Mouse (Mus musculus) hindbrain, embryonic 15.5 days (tissue): ENCODE data around the gene Gm10251. TPM values are rescaled to one million over a fixed set of nuclear protein-coding genes. Genes with fewer than 3 reads are reported as not detected.
A peak's percentile ranks its signal among the peaks of the same experiment; 100 is the strongest.
"Not testable (repeated sequence)": the region's sequence is repeated elsewhere in the genome, so short reads cannot be mapped to it uniquely, and the experiment has no call there.

Experiments
- ATAC-seq: fragments of 200-750 bp; cut with Nextera tagmentation; 2 replicates; pipeline ENCODE4 v1.8.0; 2017; ENCODE audit warnings: low read depth, moderate number of reproducible peaks, moderate TSS enrichment; ENCODE audit not compliant: low FRiP score
- H3K27ac ChIP-seq: fragments of 300-500 bp; sonication (generic); replicated peaks from 2 replicates; pipeline ENCODE4 v1.5.1; 2015; ENCODE audit warnings: mild to moderate bottlenecking, inconsistent platforms
- H3K27me3 ChIP-seq: fragments of 300-500 bp; sonication (generic); 2 replicates; pipeline ENCODE4 v1.6.1; 2015; ENCODE audit warnings: control low read depth, inconsistent platforms
- H3K36me3 ChIP-seq: fragments of 300-500 bp; sonication (generic); 2 replicates; pipeline ENCODE4 v1.6.1; 2015; ENCODE audit warnings: control low read depth, inconsistent platforms
- H3K4me1 ChIP-seq: fragments of 300-500 bp; sonication (generic); replicated peaks from 2 replicates; pipeline ENCODE4 v1.6.1; 2015; ENCODE audit warnings: control low read depth, inconsistent platforms
- H3K4me2 ChIP-seq: fragments of 300-500 bp; sonication (generic); 2 replicates; pipeline ENCODE4 v1.6.1; 2015; ENCODE audit warnings: moderate library complexity, mild to moderate bottlenecking, inconsistent platforms
- H3K4me3 ChIP-seq: fragments of 300-500 bp; sonication (generic); 2 replicates; pipeline ENCODE4 v1.5.1; 2015; ENCODE audit warnings: mild to moderate bottlenecking, inconsistent platforms
- H3K9ac ChIP-seq: fragments of 300-500 bp; sonication (generic); 2 replicates; pipeline ENCODE4 v1.6.1; 2015; ENCODE audit warnings: inconsistent platforms
- H3K9me3 ChIP-seq: fragments of 300-500 bp; sonication (generic); 2 replicates; pipeline ENCODE4 v1.6.1; 2016; ENCODE audit warnings: control low read depth, inconsistent platforms
- WGBS: fragments of 180-500 bp; shearing (Covaris S2); methylation state at CpG from one replicate; pipeline ENCODE4 v1.1.7; 2015; 5-methylcytosine and 5-hydroxymethylcytosine counted together
- polyA plus RNA-seq: library from polyadenylated mRNA; unstranded; fragments of >200 nt; fragmentation: Nextera tagmentation; extraction: Ambion mirVana; gene quantifications from 2 replicates; pipeline ENCODE4 v1.2.1, GENCODE M21; 2015

Gene Gm10251
- polyA plus RNA-seq = not detected in 2 replicates

DNA sequence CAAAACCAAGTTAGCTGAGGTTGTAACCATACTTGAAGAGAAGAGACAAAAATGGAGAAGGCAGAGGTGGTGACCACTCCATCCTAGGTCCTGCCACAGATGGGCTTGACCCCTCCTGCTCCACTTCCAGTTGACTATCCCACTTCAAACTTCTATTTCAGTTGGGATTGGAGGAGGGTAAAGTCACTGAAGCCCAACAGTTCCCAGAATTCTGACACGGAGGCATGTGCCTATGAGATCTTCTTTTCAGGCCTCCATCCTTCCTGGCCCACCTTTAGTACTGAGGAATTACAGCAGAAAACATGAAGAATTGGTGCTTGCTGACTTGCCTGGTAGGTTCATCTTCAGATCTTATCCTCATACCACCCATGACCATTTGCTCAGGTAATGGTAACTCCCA is at the start of gene Gm10251:
TSS of gene Gm10251 (minus strand) at position 101 of the 400 bp plus-strand sequence.
- not testable (repeated sequence) for ATAC-seq, H3K9me3 ChIP-seq, H3K9ac ChIP-seq, H3K4me3 ChIP-seq, H3K4me2 ChIP-seq, H3K27ac ChIP-seq, H3K36me3 ChIP-seq, H3K27me3 ChIP-seq, H3K4me1 ChIP-seq
- WGBS = no CpG with 5 or more reads among the region's 1 CpGs

DNA sequence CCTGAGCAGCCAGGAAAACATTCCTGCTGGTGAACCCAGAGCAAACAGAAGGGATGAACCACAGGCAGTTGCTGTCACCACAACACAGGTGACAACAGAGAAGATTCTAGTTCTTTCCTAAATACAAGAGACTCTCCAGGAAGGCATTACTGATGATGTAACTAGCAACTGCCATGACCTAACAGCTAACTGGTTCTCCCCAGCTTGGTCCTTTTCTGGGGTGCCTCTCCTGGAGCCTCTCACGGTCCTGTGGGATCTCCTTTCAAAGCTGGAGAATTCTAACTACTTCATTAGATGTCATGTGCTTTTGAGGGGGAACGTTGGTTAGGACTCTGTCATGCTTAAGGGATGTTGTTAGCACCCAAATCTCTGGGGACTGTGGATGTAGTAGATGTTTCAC is 36.2 kb upstream of the Gm10251 start, which contains the start of gene Gm8050:
TSS of gene Gm8050 (minus strand) at position 101 of the 400 bp plus-strand sequence.
- not testable (repeated sequence) for H3K9me3 ChIP-seq, H3K27ac ChIP-seq, H3K4me1 ChIP-seq, ATAC-seq, H3K4me2 ChIP-seq, H3K9ac ChIP-seq, H3K27me3 ChIP-seq, H3K4me3 ChIP-seq, H3K36me3 ChIP-seq
- 71% methylated on average over 1 of the region's 2 CpGs for WGBS

DNA sequence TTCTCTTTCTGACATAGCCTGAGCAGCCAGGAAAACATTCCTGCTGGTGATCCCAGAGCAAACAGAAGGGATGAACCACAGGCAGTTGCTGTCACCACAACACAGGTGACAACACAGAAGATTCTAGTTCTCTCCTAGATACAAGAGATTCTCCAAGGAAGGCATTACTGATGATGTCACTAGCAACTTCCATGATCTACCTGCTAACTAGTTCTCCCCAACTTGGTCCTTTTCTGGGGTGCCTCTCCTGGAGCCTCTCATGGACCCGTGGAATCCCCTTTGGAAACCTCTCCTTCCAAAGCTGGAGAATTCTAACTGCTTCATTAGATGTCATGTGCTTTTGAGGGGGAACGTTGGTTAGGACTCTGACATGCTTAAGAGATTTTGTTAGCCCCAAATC is 61.7 kb downstream of the Gm10251 start, which contains the start of gene Gm3460:
TSS of gene Gm3460 (minus strand) at position 101 of the 400 bp plus-strand sequence.
- H3K9ac ChIP-seq, H3K4me3 ChIP-seq, H3K36me3 ChIP-seq, H3K9me3 ChIP-seq, H3K4me2 ChIP-seq, H3K4me1 ChIP-seq, H3K27me3 ChIP-seq, ATAC-seq, H3K27ac ChIP-seq: not testable (repeated sequence)
- WGBS = 75% methylated on average over 1 of the region's 2 CpGs

DNA sequence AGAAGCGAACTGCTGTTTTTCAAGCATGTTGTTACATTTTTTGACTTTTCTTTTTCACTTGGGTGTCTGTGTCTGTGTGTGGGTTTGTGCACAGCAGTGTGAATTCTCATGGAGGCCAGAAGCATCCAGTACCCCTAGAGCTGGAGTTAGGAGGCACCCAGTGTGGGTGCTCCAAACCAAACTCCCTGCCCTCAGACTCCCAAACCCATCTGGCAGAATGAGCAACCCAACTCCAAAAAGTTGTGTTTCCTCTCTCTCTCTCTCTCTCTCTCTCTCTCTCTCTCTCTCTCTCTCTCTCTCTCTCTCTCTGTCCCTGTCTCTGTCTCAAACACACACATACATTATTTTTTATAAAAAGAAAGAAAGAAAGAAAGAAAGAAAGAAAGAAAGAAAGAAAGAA is 77.5 kb downstream of the Gm10251 start:
- H3K27ac ChIP-seq, H3K4me2 ChIP-seq, H3K4me1 ChIP-seq, H3K9ac ChIP-seq, H3K4me3 ChIP-seq, ATAC-seq, H3K9me3 ChIP-seq, H3K27me3 ChIP-seq, H3K36me3 ChIP-seq: not testable (repeated sequence)
- no CpG with 5 or more reads among the region's 1 CpGs for WGBS

DNA sequence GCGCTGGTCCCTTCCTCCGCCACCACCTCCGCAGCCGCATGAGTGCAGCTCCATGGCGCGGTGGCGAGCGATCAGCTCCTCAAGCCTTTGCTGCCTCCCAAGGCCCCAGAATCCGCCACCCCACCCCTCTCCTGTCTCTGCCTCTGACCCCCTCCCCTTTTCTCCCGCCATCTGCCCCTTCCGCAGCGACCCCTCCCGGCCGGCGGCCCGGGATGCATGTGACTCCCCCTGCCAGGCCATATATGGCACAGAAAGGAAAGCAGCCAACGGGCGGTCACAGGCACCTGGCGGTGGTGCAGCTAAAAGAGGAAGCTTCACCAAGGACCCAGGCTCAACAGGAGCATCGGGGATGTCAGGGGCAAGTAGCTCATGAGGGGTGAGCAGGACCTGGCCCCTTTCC is 79.0 kb downstream of the Gm10251 start:
- not testable (repeated sequence) for H3K36me3 ChIP-seq, ATAC-seq, H3K4me1 ChIP-seq, H3K27me3 ChIP-seq, H3K27ac ChIP-seq, H3K9me3 ChIP-seq
- Histone ChIP-seq H3K4me2 (peak overlapping the region; percentile 78), H3K9ac (peak overlapping the region; percentile 24; the same call in 1 of the 2 replicates), H3K4me3 (peak overlapping the region; percentile 43)
- WGBS = 2% methylated on average over 18 of the region's 20 CpGs

DNA sequence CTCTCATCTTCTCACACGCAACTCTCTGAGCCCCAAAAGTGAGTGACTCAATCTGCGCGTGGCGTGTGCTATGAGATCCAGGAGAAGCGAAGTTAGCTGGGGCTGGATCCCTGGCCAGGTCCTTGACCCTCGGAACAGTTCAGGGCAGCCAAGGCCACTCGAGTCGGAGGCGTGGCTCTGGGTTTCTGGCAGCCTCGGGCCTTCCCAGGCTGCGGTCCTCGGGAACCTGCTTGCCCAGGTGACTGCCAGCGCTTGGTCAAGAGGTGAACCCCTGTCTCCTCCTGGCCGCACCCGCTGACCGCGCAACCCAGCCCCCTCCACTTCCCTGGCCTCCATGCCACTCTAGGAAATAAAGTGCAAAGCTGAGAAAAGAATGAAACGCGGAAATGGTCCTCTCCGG is 79.4 kb downstream of the Gm10251 start:
- WGBS = 7% methylated on average over 20 of the region's 20 CpGs

GRCm38 (mm10) chr14:6590513-6590912 is 93.5 kb downstream of the Gm10251 start, which contains the start of gene Gm3629:
Gene Gm3629, minus strand, starts transcription at chr14:6590613.
- not testable (repeated sequence) for H3K9ac ChIP-seq, ATAC-seq, H3K4me1 ChIP-seq, H3K27me3 ChIP-seq, H3K36me3 ChIP-seq, H3K27ac ChIP-seq, H3K4me3 ChIP-seq, H3K4me2 ChIP-seq, H3K9me3 ChIP-seq
- 78% methylated on average over 1 of the region's 2 CpGs for WGBS

More for the DNA sequence above, 79.4 kb downstream of the Gm10251 start:
- H3K27ac ChIP-seq, H3K36me3 ChIP-seq, ATAC-seq, H3K27me3 ChIP-seq, H3K4me1 ChIP-seq, H3K9me3 ChIP-seq: not testable (repeated sequence)
- Histone ChIP-seq H3K4me2 (peak overlapping the region; percentile 78), H3K4me3 (peak overlapping the region; percentile 43), H3K9ac (peak overlapping the region; percentile 44; the same call in 1 of the 2 replicates)

Other genes with a start within 250 kb of the Gm10251 start
- gene Gm3594, start 239.6 kb downstream of the Gm10251 start, polyA plus RNA-seq = not detected in 2 replicates
- gene Gm8356, start 146.9 kb downstream of the Gm10251 start, polyA plus RNA-seq = not detected in 2 replicates
- gene Gm3629, start 93.6 kb downstream of the Gm10251 start, polyA plus RNA-seq = 0.74 and 0.77 TPM in 2 replicates
- 0.55 TPM in 1 of 2 replicates, not detected in the other for gene Gm3460, start 61.8 kb downstream of the Gm10251 start, polyA plus RNA-seq
- gene Gm8050, start 36.1 kb upstream of the Gm10251 start, polyA plus RNA-seq = 0.09 TPM in 1 of 2 replicates, not detected in the other
- gene Gm3636, start 58.2 kb upstream of the Gm10251 start, polyA plus RNA-seq = 14.7 and 17.5 TPM in 2 replicates
- gene Gm8362, start 90.2 kb upstream of the Gm10251 start, polyA plus RNA-seq = not detected in 2 replicates
- gene Gm3642, start 156.1 kb upstream of the Gm10251 start, polyA plus RNA-seq = not detected in 2 replicates
- 10.2 and 12.4 TPM in 2 replicates for gene Gm3667, start 205.8 kb upstream of the Gm10251 start, polyA plus RNA-seq